Mouse (Mus musculus): ENCODE data around the gene Hectd4.

GRCm38 (mm10) chr5:121383857-121384756 lies 164.1 kb downstream of the Hectd4 start:
- TF ChIP-seq ZMIZ1 (IDR thresholded peaks at IDR 0.05; ENCODE audit: low read depth, low read length), result no peak
- 0 out of 2 replicates have a peak, but pooled peaks have one; percentile 47 for TF ChIP-seq TBP (conservative IDR thresholded peaks at IDR 0.05; ENCODE audit: low read depth, low read length)
- TF ChIP-seq MEF2A (IDR thresholded peaks at IDR 0.05; ENCODE audit: borderline replicate concordance, low read depth, low read length), result peak; percentile 88
- no peak for TF ChIP-seq CTCF (conservative IDR thresholded peaks at IDR 0.05 in 1 of 2, IDR thresholded peaks at IDR 0.05 in 1 of 2; ENCODE audit: low read depth in 2 of 2, low read length in 2 of 2)
- no peak for TF ChIP-seq UBTF (IDR thresholded peaks at IDR 0.05; ENCODE audit: low read depth, low read length)
- TF ChIP-seq BHLHE40 (IDR thresholded peaks at IDR 0.05; ENCODE audit: low read depth, low read length), result peak; percentile 40; the same call in 1 of the 2 replicates
- TF ChIP-seq USF1 (IDR thresholded peaks at IDR 0.05; ENCODE audit: low read depth, low read length), result no peak
- no peak for TF ChIP-seq RAD21 (IDR thresholded peaks at IDR 0.05; ENCODE audit: low read depth, low read length)
- TF ChIP-seq POLR2A (IDR thresholded peaks at IDR 0.05; ENCODE audit: low read depth, low read length), result no peak
- peak; percentile 71; the same call in 1 of the 2 replicates for TF ChIP-seq MAFK (IDR thresholded peaks at IDR 0.05; ENCODE audit: insufficient replicate concordance, low read length)
- peak; percentile 39; the same call in 1 of the 2 replicates for TF ChIP-seq MAX (IDR thresholded peaks at IDR 0.05; ENCODE audit: low read length)
